Mouse (Mus musculus) forebrain, embryonic 15.5 days (tissue): ENCODE measurements around the gene Mgea5. TPM values are rescaled to one million over a fixed set of nuclear protein-coding genes. Genes with fewer than 3 reads are reported as not detected.
"Not testable (repeated sequence)": the region's sequence is repeated elsewhere in the genome, so short reads cannot be mapped to it uniquely, and the experiment has no call there.

Experiments used
- ATAC-seq: fragments of 200-750 bp; cut with Nextera tagmentation; replicated peaks from 2 replicates; pipeline ENCODE4 v1.8.0; 2017; ENCODE audit warnings: mild to moderate bottlenecking, moderate TSS enrichment, moderate library complexity
- H3K27ac ChIP-seq: fragments of 300-500 bp; sonication (generic); replicated peaks from 2 replicates; pipeline ENCODE4 v1.5.1; 2015; ENCODE audit warnings: mild to moderate bottlenecking, inconsistent platforms
- H3K27me3 ChIP-seq: fragments of 300-500 bp; sonication (generic); 2 replicates; pipeline ENCODE4 v1.6.1; 2015; ENCODE audit warnings: inconsistent platforms
- H3K36me3 ChIP-seq: fragments of 300-500 bp; sonication (generic); 2 replicates; pipeline ENCODE4 v1.6.1; 2015; ENCODE audit warnings: mild to moderate bottlenecking, inconsistent platforms
- H3K4me1 ChIP-seq: fragments of 300-500 bp; sonication (generic); 2 replicates; pipeline ENCODE4 v1.6.1; 2015; ENCODE audit warnings: inconsistent platforms
- H3K4me2 ChIP-seq: fragments of 300-500 bp; sonication (generic); replicated peaks from 2 replicates; pipeline ENCODE4 v1.6.1; 2015; ENCODE audit warnings: mild to moderate bottlenecking, inconsistent platforms
- H3K4me3 ChIP-seq: fragments of 300-500 bp; sonication (generic); 2 replicates; pipeline ENCODE4 v1.5.1; 2015; ENCODE audit warnings: mild to moderate bottlenecking, inconsistent platforms
- H3K9ac ChIP-seq: fragments of 300-500 bp; sonication (generic); replicated peaks from 2 replicates; pipeline ENCODE4 v1.6.1; 2015; ENCODE audit warnings: mild to moderate bottlenecking, inconsistent platforms
- H3K9me3 ChIP-seq: fragments of 300-500 bp; sonication (generic); 2 replicates; pipeline ENCODE4 v1.6.1; 2016; ENCODE audit warnings: inconsistent platforms
- WGBS: fragments of 180-500 bp; shearing (Covaris S2); methylation state at CpG from one replicate; pipeline ENCODE4 v1.1.7; 2015; ENCODE audit warnings: mixed read lengths; 5-methylcytosine and 5-hydroxymethylcytosine counted together
- polyA plus RNA-seq: library from polyadenylated mRNA; unstranded; fragments of >200 nt; fragmentation: Nextera tagmentation; extraction: Ambion mirVana; gene quantifications from 2 replicates; pipeline ENCODE4 v1.2.1, GENCODE M21; 2015

Gene Mgea5
- polyA plus RNA-seq, 1 experiment from 2014 or later, result 94.5 TPM

- no peaks in the 10 kb centered on the region for H3K9me3 ChIP-seq
- H3K27me3 ChIP-seq, result no peaks in the 10 kb centered on the region
- H3K4me3 ChIP-seq, result no peak overlapping the region
- 9% methylated on average over 11 of the region's 11 CpGs for WGBS
- H3K4me2 ChIP-seq, result 0 out of 2 replicates have a peak overlapping the region, but pooled peaks have one; percentile 47
- H3K27ac ChIP-seq, result no peak overlapping the region
- peak; percentile 9; the same call in 1 of the 2 replicates for ATAC-seq
- no peak overlapping the region for H3K9ac ChIP-seq
- no peaks in the 10 kb centered on the region for H3K36me3 ChIP-seq
- peaks cover 42% of the 10 kb centered on the region for H3K4me1 ChIP-seq
Observed at GRCm38 (mm10) chr19:45813263-45813662, 29.6 kb upstream of the Mgea5 start.

GRCm38 (mm10) chr19:45812673-45813252 lies 29.1 kb upstream of the Mgea5 start:
- H3K9ac ChIP-seq, result peak overlapping the region; percentile 31; the same call in 1 of the 2 replicates
- ATAC-seq, result 0 out of 2 replicates have a peak, but pooled peaks have one; percentile 14
- 18% methylated on average over 8 of the region's 8 CpGs for WGBS
- no peaks in the 10 kb centered on the region for H3K9me3 ChIP-seq
- H3K4me3 ChIP-seq, result peak overlapping the region; percentile 30
- peaks cover 42% of the 10 kb centered on the region for H3K4me1 ChIP-seq
- no peak overlapping the region for H3K27ac ChIP-seq
- no peaks in the 10 kb centered on the region for H3K36me3 ChIP-seq
- H3K27me3 ChIP-seq, result no peaks in the 10 kb centered on the region
- H3K4me2 ChIP-seq, result peak overlapping the region; percentile 47

GRCm38 (mm10) chr19:45812115-45812514 lies 28.5 kb upstream of the Mgea5 start:
- Histone ChIP-seq H3K27ac (no peak overlapping the region), H3K4me1 (peaks cover 42% of the 10 kb centered on the region), H3K4me3 (peak overlapping the region; percentile 30), H3K27me3 (no peaks in the 10 kb centered on the region), H3K36me3 (no peaks in the 10 kb centered on the region), H3K9ac (peak overlapping the region; percentile 31; the same call in 1 of the 2 replicates), H3K4me2 (peak overlapping the region; percentile 47), H3K9me3 (no peaks in the 10 kb centered on the region)
- peak; percentile 28; the same call in 1 of the 2 replicates for ATAC-seq
- 2% methylated on average over 16 of the region's 16 CpGs for whole genome bisulfite sequencing

- 77% methylated on average over 12 of the region's 12 CpGs for WGBS
- Histone ChIP-seq H3K4me2 (no peak overlapping the region), H3K4me3 (no peak overlapping the region), H3K27me3 (no peaks in the 10 kb centered on the region), H3K4me1 (peaks cover 33% of the 10 kb centered on the region), H3K27ac (no peak overlapping the region), H3K9ac (no peak overlapping the region), H3K9me3 (no peaks in the 10 kb centered on the region), H3K36me3 (no peaks in the 10 kb centered on the region)
- ATAC-seq, result no peak
Observed at GRCm38 (mm10) chr19:45811028-45811674, 27.5 kb upstream of the Mgea5 start.

GRCm38 (mm10) chr19:45807732-45808131 lies 24.1 kb upstream of the Mgea5 start:
- WGBS, result 94% methylated on average over 4 of the region's 4 CpGs
- no peaks in the 10 kb centered on the region for H3K36me3 ChIP-seq
- H3K4me3 ChIP-seq, result no peak overlapping the region
- no peaks in the 10 kb centered on the region for H3K9me3 ChIP-seq
- H3K4me1 ChIP-seq, result peaks cover 9% of the 10 kb centered on the region
- no peaks in the 10 kb centered on the region for H3K27me3 ChIP-seq
- no peak overlapping the region for H3K9ac ChIP-seq
- H3K4me2 ChIP-seq, result no peak overlapping the region
- ATAC-seq, result no peak
- H3K27ac ChIP-seq, result no peak overlapping the region

GRCm38 (mm10) chr19:45805817-45806216 lies 22.2 kb upstream of the Mgea5 start:
- not testable (repeated sequence) for H3K4me2 ChIP-seq, H3K4me3 ChIP-seq, H3K27me3 ChIP-seq, H3K36me3 ChIP-seq, H3K27ac ChIP-seq, H3K4me1 ChIP-seq, ATAC-seq, H3K9me3 ChIP-seq, H3K9ac ChIP-seq
- 93% methylated on average over 6 of the region's 6 CpGs for WGBS

- WGBS, result 25% methylated on average over 12 of the region's 12 CpGs
- no peaks in the 10 kb centered on the region for H3K9me3 ChIP-seq
- H3K4me2 ChIP-seq, result no peak overlapping the region
- no peak overlapping the region for H3K27ac ChIP-seq
- H3K4me1 ChIP-seq, result no peaks in the 10 kb centered on the region
- ATAC-seq, result no peak
- H3K36me3 ChIP-seq, result no peaks in the 10 kb centered on the region
- H3K27me3 ChIP-seq, result no peaks in the 10 kb centered on the region
- no peak overlapping the region for H3K9ac ChIP-seq
- no peak overlapping the region for H3K4me3 ChIP-seq
Observed at GRCm38 (mm10) chr19:45804593-45805368, 21.1 kb upstream of the Mgea5 start.

GRCm38 (mm10) chr19:45803408-45803807 lies 19.8 kb upstream of the Mgea5 start:
- WGBS, result 38% methylated on average over 4 of the region's 4 CpGs
- Histone ChIP-seq H3K9ac (no peak overlapping the region), H3K4me1 (no peaks in the 10 kb centered on the region), H3K9me3 (no peaks in the 10 kb centered on the region), H3K4me2 (no peak overlapping the region), H3K36me3 (no peaks in the 10 kb centered on the region), H3K4me3 (no peak overlapping the region), H3K27ac (no peak overlapping the region), H3K27me3 (no peaks in the 10 kb centered on the region)
- ATAC-seq, result no peak

- H3K9ac ChIP-seq, result no peak overlapping the region
- no peak overlapping the region for H3K27ac ChIP-seq
- no peaks in the 10 kb centered on the region for H3K4me1 ChIP-seq
- H3K36me3 ChIP-seq, result no peaks in the 10 kb centered on the region
- H3K4me2 ChIP-seq, result no peak overlapping the region
- H3K27me3 ChIP-seq, result no peaks in the 10 kb centered on the region
- ATAC-seq, result no peak
- 71% methylated on average over 4 of the region's 4 CpGs for WGBS
- no peaks in the 10 kb centered on the region for H3K9me3 ChIP-seq
- no peak overlapping the region for H3K4me3 ChIP-seq
Observed at GRCm38 (mm10) chr19:45802702-45803101, 19.1 kb upstream of the Mgea5 start.

- Histone ChIP-seq H3K27ac (no peak overlapping the region), H3K9ac (no peak overlapping the region), H3K4me2 (no peak overlapping the region), H3K4me3 (no peak overlapping the region), H3K4me1 (no peaks in the 10 kb centered on the region), H3K9me3 (no peaks in the 10 kb centered on the region), H3K27me3 (no peaks in the 10 kb centered on the region), H3K36me3 (no peaks in the 10 kb centered on the region)
- 80% methylated on average over 15 of the region's 15 CpGs for WGBS
- ATAC-seq, result no peak
Observed at GRCm38 (mm10) chr19:45796879-45797278, 13.2 kb upstream of the Mgea5 start.

GRCm38 (mm10) chr19:45796061-45796556 lies 12.5 kb upstream of the Mgea5 start:
- peak overlapping the region; percentile 25 for H3K4me2 ChIP-seq
- H3K36me3 ChIP-seq, result no peaks in the 10 kb centered on the region
- no peak overlapping the region for H3K9ac ChIP-seq
- no peaks in the 10 kb centered on the region for H3K4me1 ChIP-seq
- H3K9me3 ChIP-seq, result no peaks in the 10 kb centered on the region
- H3K4me3 ChIP-seq, result no peak overlapping the region
- no peak overlapping the region for H3K27ac ChIP-seq
- 10% methylated on average over 15 of the region's 15 CpGs for WGBS
- no peaks in the 10 kb centered on the region for H3K27me3 ChIP-seq
- ATAC-seq, result no peak

GRCm38 (mm10) chr19:45795406-45795944 lies 11.8 kb upstream of the Mgea5 start:
- no peak overlapping the region for H3K4me3 ChIP-seq
- H3K4me1 ChIP-seq, result no peaks in the 10 kb centered on the region
- no peaks in the 10 kb centered on the region for H3K36me3 ChIP-seq
- H3K9ac ChIP-seq, result no peak overlapping the region
- no peaks in the 10 kb centered on the region for H3K27me3 ChIP-seq
- no peak overlapping the region for H3K27ac ChIP-seq
- 30% methylated on average over 15 of the region's 15 CpGs for WGBS
- no peaks in the 10 kb centered on the region for H3K9me3 ChIP-seq
- 0 out of 2 replicates have a peak overlapping the region, but pooled peaks have one; percentile 25 for H3K4me2 ChIP-seq
- no peak for ATAC-seq
